Mouse (Mus musculus): ENCODE data around the gene H2-Ob. TPM values are rescaled to one million over a fixed set of nuclear protein-coding genes. Genes with fewer than 3 reads are reported as not detected.
A peak's percentile ranks its signal among the peaks of the same experiment; 100 is the strongest.

Gene H2-Ob
- 2.7 and 5.0 TPM in 2 replicates for polyA plus RNA-seq (2012; rRNA removed)

- no peak for DNase-seq (ENCODE audit: low spot score)
Measured at GRCm38 (mm10) chr17:34238706-34239105, at the start of gene H2-Ob. Gene H2-Ob, plus strand, starts transcription at chr17:34238903.

GRCm38 (mm10) chr17:34188986-34189385 is 49.7 kb upstream of the H2-Ob start:
- no peak for DNase-seq (ENCODE audit: low spot score)

- DNase-seq (ENCODE audit: low spot score): no peak
Measured at GRCm38 (mm10) chr17:34192852-34193251, 45.9 kb upstream of the H2-Ob start.

GRCm38 (mm10) chr17:34193468-34193867 is 45.2 kb upstream of the H2-Ob start:
- DNase-seq (ENCODE audit: low spot score): no peak

- DNase-seq (ENCODE audit: low spot score): no peak
Measured at GRCm38 (mm10) chr17:34194723-34195122, 44.0 kb upstream of the H2-Ob start.

GRCm38 (mm10) chr17:34196491-34196890 is 42.2 kb upstream of the H2-Ob start:
- DNase-seq (ENCODE audit: low spot score): no peak

GRCm38 (mm10) chr17:34196941-34197894 is 41.5 kb upstream of the H2-Ob start, which contains the start of gene Psmb8:
Gene Psmb8, plus strand, starts transcription at chr17:34197721.
- peak; percentile 59 for DNase-seq (ENCODE audit: low spot score)

GRCm38 (mm10) chr17:34197904-34198520 is 40.7 kb upstream of the H2-Ob start:
- no peak for DNase-seq (ENCODE audit: low spot score)

- no peak for DNase-seq (ENCODE audit: low spot score)
Measured at GRCm38 (mm10) chr17:34198521-34198912, 40.2 kb upstream of the H2-Ob start.

GRCm38 (mm10) chr17:34199050-34199619 is 39.6 kb upstream of the H2-Ob start:
- DNase-seq (ENCODE audit: low spot score): no peak

GRCm38 (mm10) chr17:34200047-34200446 is 38.7 kb upstream of the H2-Ob start:
- no peak for DNase-seq (ENCODE audit: low spot score)

GRCm38 (mm10) chr17:34200772-34201505 is 37.8 kb upstream of the H2-Ob start:
- DNase-seq (ENCODE audit: low spot score): no peak

- DNase-seq (ENCODE audit: low spot score): no peak
Measured at GRCm38 (mm10) chr17:34201506-34202055, 37.1 kb upstream of the H2-Ob start.

- DNase-seq (ENCODE audit: low spot score): no peak
Measured at GRCm38 (mm10) chr17:34202760-34203442, 35.8 kb upstream of the H2-Ob start.

GRCm38 (mm10) chr17:34203444-34203843 is 35.3 kb upstream of the H2-Ob start, which contains the start of gene Tap2:
Gene Tap2, plus strand, starts transcription at chr17:34203527.
- DNase-seq (ENCODE audit: low spot score): no peak

- DNase-seq (ENCODE audit: low spot score): peak; percentile 80
Measured at GRCm38 (mm10) chr17:34204303-34205010, 34.2 kb upstream of the H2-Ob start.

- DNase-seq (ENCODE audit: low spot score): no peak
Measured at GRCm38 (mm10) chr17:34205021-34205745, 33.5 kb upstream of the H2-Ob start.

- DNase-seq (ENCODE audit: low spot score): no peak
Measured at GRCm38 (mm10) chr17:34205746-34206176, 32.9 kb upstream of the H2-Ob start.

GRCm38 (mm10) chr17:34206731-34207130 is 32.0 kb upstream of the H2-Ob start:
- no peak for DNase-seq (ENCODE audit: low spot score)

All from urinary bladder, adult 2 months (tissue).